Mouse (Mus musculus) ES-E14 (cell line): ENCODE measurements at regions not wholly inside any gene's neighbourhood (a gene's known extent, or its start where the extent isn't known, plus 50 kb on each side); places are given as distances from the start of the nearest gene placed in this dataset.

Source experiments
- CHD2 ChIP-seq: IDR thresholded peaks from 2 replicates; pipeline ENCODE4 v1.6.1; 2014; ENCODE audit warnings: mild to moderate bottlenecking, low read depth, low read length, inconsistent platforms
- MAFK ChIP-seq: IDR thresholded peaks from 2 replicates; pipeline ENCODE4 v1.6.1; 2014; ENCODE audit warnings: mild to moderate bottlenecking, low read depth, low read length, inconsistent platforms; ENCODE audit not compliant: insufficient read depth

DNA sequence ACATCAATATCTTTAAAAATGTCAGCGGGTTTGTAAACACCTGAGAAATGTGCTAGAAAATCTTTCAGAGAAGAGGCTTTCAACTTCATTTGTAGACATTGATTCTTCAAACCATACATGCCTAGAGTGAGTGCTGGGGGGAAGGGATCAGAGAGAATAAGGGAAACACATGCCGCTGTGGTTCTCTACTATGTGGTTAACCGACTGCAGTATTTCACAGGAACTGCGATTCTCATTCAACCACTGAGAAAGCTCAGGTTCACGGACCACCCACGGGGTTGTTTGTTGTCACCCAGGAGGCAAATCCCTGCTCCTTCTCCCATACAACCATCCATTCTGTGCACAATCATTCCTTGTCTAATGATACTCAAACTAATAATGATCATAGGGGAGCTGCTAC is 248.4 kb downstream of the Grpr start:
- no peak for TF ChIP-seq CHD2
- TF ChIP-seq MAFK: no peak
